Mouse (Mus musculus): ENCODE data around the gene Npm3. TPM values are rescaled to one million over a fixed set of nuclear protein-coding genes. Genes with fewer than 3 reads are reported as not detected.
A peak's percentile ranks its signal among the peaks of the same experiment; 100 is the strongest.

The Npm3 gene
- total RNA-seq, 2 experiments from 2014 or later: 19.0 to 21.0 TPM

GRCm38 (mm10) chr19:45753551-45753950 lies 4.2 kb upstream of the Npm3 start:
- DNase-seq: no peak

GRCm38 (mm10) chr19:45751881-45752280 lies 2.5 kb upstream of the Npm3 start:
- no peak for DNase-seq

- DNase-seq: no peak
Observed at GRCm38 (mm10) chr19:45748691-45749242, 624 bp downstream of the Npm3 start.

GRCm38 (mm10) chr19:45748206-45748605 lies 1.2 kb downstream of the Npm3 start:
- no peak for DNase-seq

GRCm38 (mm10) chr19:45747028-45747867 lies 2.1 kb downstream of the Npm3 start:
- peak; percentile 84 for DNase-seq

GRCm38 (mm10) chr19:45746153-45747020 lies 3.0 kb downstream of the Npm3 start:
- DNase-seq: peak; percentile 80

- no peak for DNase-seq
Observed at GRCm38 (mm10) chr19:45745344-45746152, 3.8 kb downstream of the Npm3 start.

- DNase-seq: no peak
Observed at GRCm38 (mm10) chr19:45743619-45744018, 5.8 kb downstream of the Npm3 start.

GRCm38 (mm10) chr19:45742984-45743575 lies 6.3 kb downstream of the Npm3 start:
- DNase-seq: no peak

- peak; percentile 27 for DNase-seq
Observed at GRCm38 (mm10) chr19:45742218-45742983, 7.0 kb downstream of the Npm3 start, which contains the start of gene Fgf8. TSS of gene Fgf8 (minus strand) at chr19:45742915.

- peak; percentile 15 for DNase-seq
Observed at GRCm38 (mm10) chr19:45741431-45742217, 7.8 kb downstream of the Npm3 start.

- DNase-seq: no peak
Observed at GRCm38 (mm10) chr19:45740817-45741216, 8.6 kb downstream of the Npm3 start.

GRCm38 (mm10) chr19:45740233-45740632 lies 9.2 kb downstream of the Npm3 start:
- no peak for DNase-seq

GRCm38 (mm10) chr19:45738521-45738920 lies 10.9 kb downstream of the Npm3 start:
- DNase-seq: no peak

- DNase-seq: no peak
Observed at GRCm38 (mm10) chr19:45737846-45738484, 11.4 kb downstream of the Npm3 start.

GRCm38 (mm10) chr19:45737208-45737845 lies 12.1 kb downstream of the Npm3 start:
- no peak for DNase-seq

GRCm38 (mm10) chr19:45736855-45737207 lies 12.6 kb downstream of the Npm3 start:
- peak; percentile 52 for DNase-seq

GRCm38 (mm10) chr19:45736241-45736640 lies 13.2 kb downstream of the Npm3 start:
- no peak for DNase-seq

GRCm38 (mm10) chr19:45734762-45735161 lies 14.6 kb downstream of the Npm3 start:
- no peak for DNase-seq

All from gastrocnemius, postnatal 10 days (tissue).